Mouse (Mus musculus) thymus, adult 2 months (tissue): ENCODE measurements at regions not wholly inside any gene's neighbourhood (a gene's known extent, or its start where the extent isn't known, plus 50 kb on each side); places are given as distances from the start of the nearest gene placed in this dataset.
"Not testable (repeated sequence)": the region's sequence is repeated elsewhere in the genome, so short reads cannot be mapped to it uniquely, and the experiment has no call there.

Experiments used
- DNase-seq: peaks from one replicate; pipeline ENCODE4 v3.0.0; 2021
- H3K27ac ChIP-seq: fragments of 200-500 bp; 2 replicates; pipeline ENCODE4 v1.5.1; 2012; ENCODE audit warnings: low read length, control low read depth; ENCODE audit not compliant: control insufficient read depth, insufficient read depth
- H3K27me3 ChIP-seq: fragments of 200-500 bp; 2 replicates; pipeline ENCODE4 v1.6.1; 2012; ENCODE audit warnings: mild to moderate bottlenecking, low read length, moderate library complexity, mixed read lengths; ENCODE audit not compliant: control insufficient read depth, insufficient read depth
- H3K36me3 ChIP-seq: fragments of 200-500 bp; 2 replicates; pipeline ENCODE4 v1.6.1; 2012; ENCODE audit warnings: mild to moderate bottlenecking, low read length, moderate library complexity; ENCODE audit not compliant: control insufficient read depth, insufficient read depth
- H3K4me1 ChIP-seq: fragments of 200-500 bp; replicated peaks from 2 replicates; pipeline ENCODE4 v1.6.1; 2012; ENCODE audit warnings: low read length; ENCODE audit not compliant: control insufficient read depth, insufficient read depth
- H3K4me3 ChIP-seq: fragments of 200-500 bp; 2 replicates; pipeline ENCODE4 v1.5.1; 2012; ENCODE audit warnings: mild to moderate bottlenecking, low read length, control low read depth, moderate library complexity; ENCODE audit not compliant: control insufficient read depth, insufficient read depth
- CTCF ChIP-seq: fragments of 200-500 bp; IDR thresholded peaks from 2 replicates; pipeline ENCODE4 v1.5.1; 2012; ENCODE audit warnings: mild to moderate bottlenecking, control low read depth, low read length, moderate library complexity, borderline replicate concordance; ENCODE audit not compliant: control insufficient read depth, poor library complexity, insufficient read depth; ENCODE audit errors: extremely low read depth
- POLR2A ChIP-seq: fragments of 200-500 bp; IDR thresholded peaks from 2 replicates; pipeline ENCODE4 v1.6.1; 2012; ENCODE audit warnings: mild to moderate bottlenecking, low read length, control low read depth, moderate library complexity; ENCODE audit not compliant: control insufficient read depth, poor library complexity, insufficient read depth; ENCODE audit errors: extremely low read depth
- whole genome bisulfite sequencing: fragments of 180-500 bp; shearing (Covaris S2); methylation state at CpG from one replicate; pipeline ENCODE4 v1.1.7; 2018; 5-methylcytosine and 5-hydroxymethylcytosine counted together

DNA sequence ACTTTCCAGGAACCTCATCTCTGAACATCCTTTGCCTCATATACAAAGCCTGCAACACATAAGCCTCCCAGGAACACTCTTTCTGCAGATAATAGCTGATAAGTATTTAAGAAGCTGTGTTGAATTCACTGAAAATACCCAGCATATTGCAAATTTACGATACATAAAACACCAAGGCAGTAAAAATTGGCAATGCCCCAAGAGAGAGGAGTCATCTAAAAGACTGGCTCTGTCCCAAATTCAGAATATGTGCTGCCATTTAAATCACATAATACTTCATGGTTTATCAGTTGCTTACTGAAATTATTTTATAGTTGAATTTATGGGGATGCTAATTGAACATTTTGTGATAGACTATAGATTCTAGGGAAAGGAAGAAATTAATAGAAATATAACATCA is 172.3 kb upstream of the Fbxl7 start:
- H3K4me1 ChIP-seq: no peaks in the 10 kb centered on the region
- DNase-seq: no peak
- WGBS: 81% methylated on average over 1 of the region's 1 CpGs

GRCm38 (mm10) chr15:27077926-27078325 is 182.5 kb upstream of the Fbxl7 start:
- Histone ChIP-seq H3K27me3 (no peaks in the 10 kb centered on the region), H3K36me3 (no peaks in the 10 kb centered on the region), H3K4me3 (no peak overlapping the region), H3K4me1 (no peaks in the 10 kb centered on the region), H3K27ac (no peak overlapping the region)
- TF ChIP-seq CTCF: no peak
- no peak for TF ChIP-seq POLR2A
- WGBS: 87% methylated on average over 4 of the region's 4 CpGs
- DNase-seq: no peak

More for the DNA sequence above, 172.3 kb upstream of the Fbxl7 start:
- Histone ChIP-seq H3K27me3 (no peaks in the 10 kb centered on the region), H3K4me3 (no peak overlapping the region), H3K36me3 (no peaks in the 10 kb centered on the region), H3K27ac (no peak overlapping the region)
- TF ChIP-seq POLR2A: no peak
- TF ChIP-seq CTCF: no peak

DNA sequence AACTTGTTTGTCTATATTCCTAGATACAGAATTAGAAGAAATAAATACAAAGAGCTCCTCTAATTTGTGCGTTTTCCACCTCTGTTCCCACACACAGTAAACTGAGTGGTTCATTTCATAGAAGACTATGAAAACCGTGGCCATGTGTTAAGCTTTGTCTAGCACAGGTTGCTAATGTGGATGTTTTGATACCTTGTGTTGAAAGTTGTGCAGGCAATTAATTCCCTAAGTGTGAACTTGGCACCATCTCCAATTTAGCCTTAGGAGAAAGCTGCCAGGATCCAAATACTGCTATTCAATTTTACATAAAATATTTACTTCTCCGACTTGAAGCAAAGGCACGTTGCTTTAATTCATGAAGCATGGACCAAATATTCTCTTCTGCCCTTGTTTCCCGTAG is 187.4 kb upstream of the Fbxl7 start:
- DNase-seq: no peak
- no peak overlapping the region for H3K4me3 ChIP-seq
- H3K27me3 ChIP-seq: no peaks in the 10 kb centered on the region
- H3K36me3 ChIP-seq: no peaks in the 10 kb centered on the region
- WGBS: 94% methylated on average over 5 of the region's 5 CpGs
- no peak overlapping the region for H3K27ac ChIP-seq
- H3K4me1 ChIP-seq: no peaks in the 10 kb centered on the region
- no peak for TF ChIP-seq CTCF
- TF ChIP-seq POLR2A: no peak

DNA sequence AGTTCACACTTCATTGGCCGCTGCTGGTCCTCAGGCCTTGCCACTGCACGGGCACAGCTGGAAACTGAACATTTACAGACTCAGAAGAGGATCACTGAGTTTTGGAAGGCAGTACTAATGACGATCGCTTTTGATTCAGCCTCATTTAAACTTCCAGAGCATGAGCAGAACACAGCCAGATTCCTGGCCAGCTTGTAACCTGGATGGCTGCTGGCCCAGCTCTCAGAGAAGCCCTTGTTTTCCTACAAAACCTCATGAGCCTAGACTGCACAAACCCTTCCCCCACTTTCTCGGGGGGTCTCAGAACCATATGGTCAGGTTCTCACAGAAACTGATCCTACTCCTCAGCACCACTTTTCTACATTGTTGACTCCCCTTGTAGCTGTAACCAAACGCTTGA is 188.2 kb upstream of the Fbxl7 start:
- H3K4me3 ChIP-seq: no peak overlapping the region
- no peaks in the 10 kb centered on the region for H3K36me3 ChIP-seq
- no peaks in the 10 kb centered on the region for H3K27me3 ChIP-seq
- TF ChIP-seq POLR2A: no peak
- TF ChIP-seq CTCF: no peak
- WGBS: 90% methylated on average over 6 of the region's 6 CpGs
- no peaks in the 10 kb centered on the region for H3K4me1 ChIP-seq
- no peak for DNase-seq
- no peak overlapping the region for H3K27ac ChIP-seq

GRCm38 (mm10) chr15:27089155-27089554 is 193.8 kb upstream of the Fbxl7 start:
- no peak for DNase-seq
- Histone ChIP-seq H3K4me3 (no peak overlapping the region), H3K27ac (no peak overlapping the region), H3K36me3 (no peaks in the 10 kb centered on the region), H3K4me1 (no peaks in the 10 kb centered on the region), H3K27me3 (no peaks in the 10 kb centered on the region)
- 90% methylated on average over 6 of the region's 6 CpGs for WGBS
- no peak for TF ChIP-seq POLR2A
- no peak for TF ChIP-seq CTCF

GRCm38 (mm10) chr15:27094102-27094501 is 198.7 kb upstream of the Fbxl7 start:
- no peak overlapping the region for H3K4me3 ChIP-seq
- no peak overlapping the region for H3K27ac ChIP-seq
- H3K4me1 ChIP-seq: no peaks in the 10 kb centered on the region
- WGBS: 93% methylated on average over 3 of the region's 3 CpGs
- TF ChIP-seq CTCF: no peak
- no peak for TF ChIP-seq POLR2A
- no peaks in the 10 kb centered on the region for H3K36me3 ChIP-seq
- H3K27me3 ChIP-seq: no peaks in the 10 kb centered on the region
- DNase-seq: no peak

DNA sequence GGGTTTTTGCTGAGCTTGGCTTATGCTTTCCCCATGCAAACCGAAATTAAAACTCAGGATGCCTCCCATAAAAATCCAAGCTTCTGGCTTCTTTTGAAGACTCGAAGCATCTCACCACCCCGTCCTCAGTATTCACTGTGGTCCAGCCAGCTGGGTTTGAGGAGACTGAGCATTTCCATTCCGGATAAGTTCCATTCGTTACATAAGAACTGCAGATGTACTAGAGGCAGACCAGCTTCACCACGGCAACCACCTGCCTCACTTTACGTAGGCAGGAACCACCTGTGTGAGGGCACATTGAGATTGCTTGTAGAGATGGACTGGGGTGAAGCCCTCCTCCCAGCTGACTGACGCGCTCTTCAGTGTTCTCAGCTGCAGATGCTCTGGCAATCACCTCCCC is 199.9 kb upstream of the Fbxl7 start:
- Histone ChIP-seq H3K27me3 (no peaks in the 10 kb centered on the region), H3K4me1 (no peaks in the 10 kb centered on the region), H3K4me3 (no peak overlapping the region), H3K27ac (no peak overlapping the region), H3K36me3 (no peaks in the 10 kb centered on the region)
- 95% methylated on average over 9 of the region's 9 CpGs for WGBS
- no peak for DNase-seq
- TF ChIP-seq POLR2A (no peak), CTCF (no peak)

GRCm38 (mm10) chr15:27101610-27102009 is 206.2 kb upstream of the Fbxl7 start:
- not testable (repeated sequence) for H3K4me3 ChIP-seq, H3K27me3 ChIP-seq, H3K36me3 ChIP-seq, DNase-seq, H3K4me1 ChIP-seq, H3K27ac ChIP-seq
- 90% methylated on average over 2 of the region's 2 CpGs for WGBS
